Mouse (Mus musculus): Measurements from ENCODE around the gene Brdt. TPM values are rescaled to one million over a fixed set of nuclear protein-coding genes. Genes with fewer than 3 reads are reported as not detected.

Brdt gene
- polyA plus RNA-seq, 1 experiment = not detected

DNA sequence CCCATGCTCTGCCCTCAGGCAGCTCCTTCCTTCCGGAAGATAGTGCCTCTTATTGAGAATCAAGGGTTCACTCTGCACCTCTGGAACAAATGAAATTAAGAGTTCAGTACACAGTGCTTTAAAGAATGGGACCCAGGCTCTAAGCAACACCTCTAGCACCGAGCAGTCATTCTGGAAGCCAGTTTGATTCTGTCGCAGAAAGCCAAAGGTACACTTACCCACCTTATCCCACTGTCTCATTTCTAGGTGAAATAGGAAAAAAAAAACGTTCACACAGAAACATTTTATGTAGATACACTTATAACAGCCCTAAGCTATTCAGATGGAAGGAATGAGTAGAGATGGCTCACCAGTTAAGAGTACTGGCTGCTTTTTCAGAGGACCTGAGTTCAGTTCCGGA is 71.5 kb downstream of the Brdt start, which contains the start of gene Ephx4:
Gene Ephx4, plus strand, starts transcription at position 301 of the 400 bp plus-strand sequence.
- no peak for TF ChIP-seq TAL1 (IDR thresholded peaks at IDR 0.05; ENCODE audit: low read length)
- no peak for TF ChIP-seq GATA1 (IDR thresholded peaks at IDR 0.05; ENCODE audit: low read length)
- peaks cover 61% of the 10 kb centered on the region for H3K27me3 ChIP-seq (ENCODE audit: control insufficient read depth)
- H3K36me3 ChIP-seq (ENCODE audit: control insufficient read depth) = no peaks in the 10 kb centered on the region
- peaks cover 4% of the 10 kb centered on the region; the same call in 1 of the 2 replicates for H3K9me3 ChIP-seq (ENCODE audit: control insufficient read depth, low read length)
- no peaks in the 10 kb centered on the region for H3K4me1 ChIP-seq (ENCODE audit: control insufficient read depth)
- H3K4me3 ChIP-seq (replicated peaks) = peak within 1 kb of the TSS; percentile 22

DNA sequence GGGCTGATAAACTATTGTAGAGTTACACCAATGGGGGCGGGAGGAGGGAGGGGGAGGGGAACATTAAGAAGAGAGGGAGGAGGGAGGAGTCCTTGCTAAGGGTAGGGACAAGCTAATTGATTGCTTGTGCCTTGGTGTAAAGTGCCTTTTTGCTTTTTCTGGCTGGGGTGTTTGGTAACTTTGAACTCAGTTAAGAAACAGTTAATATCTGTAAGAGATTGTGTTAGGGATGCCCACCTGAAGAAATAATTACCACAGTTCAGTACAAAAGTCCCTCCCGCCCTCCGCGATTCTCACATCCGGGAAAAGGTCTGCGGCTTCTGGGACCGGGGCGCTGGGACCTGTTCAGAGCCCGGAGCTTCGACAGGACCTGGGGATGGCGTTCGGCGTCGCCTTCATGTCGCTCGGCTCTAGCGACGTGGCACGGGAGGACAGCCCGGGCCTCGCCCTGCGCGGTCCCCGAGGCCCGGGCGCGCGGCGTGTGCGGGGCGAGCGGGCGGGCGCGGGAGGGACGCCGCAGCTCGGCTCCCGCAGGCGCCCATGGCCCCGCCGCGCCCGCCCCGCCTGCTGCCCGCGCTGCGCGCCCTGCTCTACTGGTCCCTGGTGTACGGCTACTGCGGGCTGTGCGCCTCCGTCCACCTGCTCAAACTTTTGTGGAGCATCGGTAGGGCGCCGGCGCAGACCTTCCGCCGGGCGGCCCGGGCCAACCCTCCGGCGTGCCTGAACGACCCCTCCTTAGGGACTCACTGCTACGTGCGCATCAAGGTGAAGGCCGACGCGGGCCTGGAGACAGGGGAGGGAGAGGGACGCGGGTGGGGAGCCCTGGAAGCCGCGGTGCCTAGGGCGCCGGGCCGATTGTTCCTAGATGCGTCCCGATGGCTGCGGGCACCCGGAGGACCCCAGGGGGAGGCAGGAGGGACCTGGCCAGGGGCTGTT is 72.3 kb downstream of the Brdt start:
- H3K36me3 ChIP-seq (ENCODE audit: control insufficient read depth) = no peaks in the 10 kb centered on the region
- peaks cover 4% of the 10 kb centered on the region; the same call in 1 of the 2 replicates for H3K9me3 ChIP-seq (ENCODE audit: control insufficient read depth, low read length)
- no peaks in the 10 kb centered on the region for H3K4me1 ChIP-seq (ENCODE audit: control insufficient read depth)
- no peak for TF ChIP-seq TAL1 (IDR thresholded peaks at IDR 0.05; ENCODE audit: low read length)
- TF ChIP-seq GATA1 (IDR thresholded peaks at IDR 0.05; ENCODE audit: low read length) = no peak
- peak overlapping the region; percentile 22 for H3K4me3 ChIP-seq (replicated peaks)
- H3K27me3 ChIP-seq (ENCODE audit: control insufficient read depth) = peaks cover 64% of the 10 kb centered on the region

DNA sequence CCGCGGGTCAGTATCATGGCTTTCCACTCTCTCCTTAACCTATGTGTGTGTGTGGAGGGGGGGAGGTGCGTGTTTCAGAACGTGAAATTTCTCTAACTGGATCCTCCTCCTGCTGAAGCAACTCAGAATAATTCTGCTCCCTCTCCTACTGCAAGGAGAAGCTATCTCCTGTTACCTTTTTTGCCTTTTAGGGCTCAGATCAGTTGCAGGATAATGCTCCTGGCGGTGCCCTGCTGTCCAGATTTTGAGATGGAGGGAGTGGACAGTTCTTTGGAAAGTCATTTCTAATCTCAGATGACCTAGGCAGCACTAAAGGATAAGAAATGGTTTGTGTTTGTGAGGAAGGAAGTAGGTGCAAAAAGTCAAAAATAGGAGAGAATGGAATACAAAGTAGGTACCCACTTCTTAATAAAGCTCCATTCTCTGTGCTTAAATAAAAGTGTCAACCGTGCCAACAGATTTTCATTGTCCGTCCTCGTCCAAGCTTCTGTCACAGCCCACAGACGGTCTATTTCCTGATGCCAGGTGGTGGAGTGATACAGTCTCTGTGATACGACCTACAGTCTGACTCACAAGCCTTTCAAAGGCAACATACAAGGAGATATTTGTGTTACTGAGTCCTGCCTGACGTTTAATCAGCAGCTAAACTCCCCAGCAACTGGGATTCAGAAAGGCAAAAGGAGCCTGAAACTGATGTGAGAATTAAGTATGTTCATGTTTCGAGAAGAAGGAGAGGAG is 73.2 kb downstream of the Brdt start:
- Histone ChIP-seq H3K36me3 (ENCODE audit: control insufficient read depth) (no peaks in the 10 kb centered on the region), H3K4me1 (ENCODE audit: control insufficient read depth) (no peaks in the 10 kb centered on the region), H3K4me3 (replicated peaks) (no peak overlapping the region), H3K9me3 (ENCODE audit: control insufficient read depth, low read length) (peaks cover 4% of the 10 kb centered on the region; the same call in 1 of the 2 replicates), H3K27me3 (ENCODE audit: control insufficient read depth) (peaks cover 67% of the 10 kb centered on the region)
- TF ChIP-seq TAL1 (IDR thresholded peaks at IDR 0.05; ENCODE audit: low read length) (no peak), GATA1 (IDR thresholded peaks at IDR 0.05; ENCODE audit: low read length) (no peak)

DNA sequence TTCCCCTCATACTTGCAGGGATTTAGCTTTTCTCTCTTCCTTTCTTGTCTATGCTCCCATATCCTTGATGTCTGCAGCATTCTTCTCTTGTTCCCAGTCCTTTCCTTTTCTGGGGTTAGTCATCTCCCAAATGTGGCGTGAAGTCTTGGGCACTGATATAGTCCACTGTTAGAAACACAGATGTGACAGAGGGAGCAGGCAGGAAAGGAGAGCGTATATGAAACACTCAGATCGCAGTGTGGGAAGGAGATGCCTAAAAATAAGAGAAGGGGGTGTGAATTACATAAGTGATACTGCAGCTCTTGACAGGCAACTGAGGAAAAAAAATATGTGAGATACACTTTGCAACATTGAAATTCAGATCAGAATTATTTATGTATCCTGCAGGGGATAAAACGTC is 74.4 kb downstream of the Brdt start:
- Histone ChIP-seq H3K36me3 (ENCODE audit: control insufficient read depth) (no peaks in the 10 kb centered on the region), H3K4me1 (ENCODE audit: control insufficient read depth) (no peaks in the 10 kb centered on the region), H3K9me3 (ENCODE audit: control insufficient read depth, low read length) (peaks cover 4% of the 10 kb centered on the region; the same call in 1 of the 2 replicates), H3K27me3 (ENCODE audit: control insufficient read depth) (peaks cover 65% of the 10 kb centered on the region), H3K4me3 (replicated peaks) (no peak overlapping the region)
- TF ChIP-seq GATA1 (IDR thresholded peaks at IDR 0.05; ENCODE audit: low read length) = no peak
- TF ChIP-seq TAL1 (IDR thresholded peaks at IDR 0.05; ENCODE audit: low read length) = no peak

DNA sequence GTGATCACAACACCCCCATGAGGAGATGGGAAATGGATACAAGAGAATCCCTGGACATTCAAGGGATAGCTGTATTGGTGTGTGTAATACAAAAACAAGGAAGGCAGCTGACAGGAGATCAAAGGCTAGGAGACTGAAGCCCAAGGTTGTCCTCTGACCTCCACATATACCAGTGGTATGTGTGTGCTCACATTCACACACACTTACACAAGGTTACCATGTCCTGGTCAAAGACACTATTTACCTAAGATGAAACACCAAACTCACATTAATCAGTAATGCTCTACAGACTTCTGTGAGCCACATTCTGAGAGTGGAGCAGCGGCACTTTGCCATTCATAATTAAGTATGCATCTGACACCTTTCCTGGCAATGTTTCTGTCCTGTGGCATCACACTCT is 79.3 kb downstream of the Brdt start:
- Histone ChIP-seq H3K27me3 (ENCODE audit: control insufficient read depth) (peaks cover 21% of the 10 kb centered on the region), H3K9me3 (ENCODE audit: control insufficient read depth, low read length) (no peaks in the 10 kb centered on the region), H3K36me3 (ENCODE audit: control insufficient read depth) (no peaks in the 10 kb centered on the region), H3K4me1 (ENCODE audit: control insufficient read depth) (no peaks in the 10 kb centered on the region), H3K4me3 (replicated peaks) (no peak overlapping the region)
- TF ChIP-seq TAL1 (IDR thresholded peaks at IDR 0.05; ENCODE audit: low read length) = no peak
- no peak for TF ChIP-seq GATA1 (IDR thresholded peaks at IDR 0.05; ENCODE audit: low read length)

DNA sequence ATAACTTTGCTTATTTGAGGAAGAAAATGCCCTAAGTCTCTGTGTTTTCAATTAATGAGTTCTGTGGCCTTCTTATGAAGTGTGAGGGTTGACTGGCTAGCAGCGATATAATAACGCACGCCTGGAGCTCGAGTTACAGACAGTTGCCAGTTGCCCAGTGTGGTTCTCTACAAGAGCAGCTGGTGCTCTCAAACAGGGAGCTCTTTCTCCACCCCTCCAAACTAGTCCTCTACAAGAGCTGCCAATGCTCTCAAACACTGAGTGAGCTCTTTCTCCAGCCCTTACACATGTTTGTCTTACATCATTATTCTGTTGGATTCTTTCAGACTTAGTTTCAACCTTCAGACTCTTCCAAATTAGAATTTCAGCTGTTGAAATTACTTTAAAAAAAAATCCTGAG is 80.4 kb downstream of the Brdt start:
- no peak for TF ChIP-seq TAL1 (IDR thresholded peaks at IDR 0.05; ENCODE audit: low read length)
- TF ChIP-seq GATA1 (IDR thresholded peaks at IDR 0.05; ENCODE audit: low read length) = no peak
- peaks cover 11% of the 10 kb centered on the region for H3K27me3 ChIP-seq (ENCODE audit: control insufficient read depth)
- no peaks in the 10 kb centered on the region for H3K9me3 ChIP-seq (ENCODE audit: control insufficient read depth, low read length)
- no peak overlapping the region for H3K4me3 ChIP-seq (replicated peaks)
- no peaks in the 10 kb centered on the region for H3K36me3 ChIP-seq (ENCODE audit: control insufficient read depth)
- no peaks in the 10 kb centered on the region for H3K4me1 ChIP-seq (ENCODE audit: control insufficient read depth)

DNA sequence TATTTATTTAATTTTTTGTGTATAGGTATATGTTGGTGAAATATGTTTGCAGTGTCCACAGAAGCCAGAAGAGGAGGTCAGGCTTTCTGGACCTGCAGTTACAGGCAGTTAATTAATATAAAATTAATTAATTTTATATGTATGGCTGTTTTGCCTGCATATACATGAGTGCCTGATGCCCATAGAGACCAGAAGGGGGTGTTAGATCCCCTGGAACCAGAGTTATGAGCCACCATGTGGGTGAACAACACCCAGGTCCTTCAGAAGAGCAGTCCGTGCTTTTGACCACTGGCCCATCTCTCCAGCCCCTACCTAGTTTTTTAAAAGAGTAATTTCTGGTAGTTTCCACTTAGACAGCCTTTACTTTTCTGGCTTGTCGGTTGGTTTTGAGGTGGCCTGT is 81.3 kb downstream of the Brdt start:
- Histone ChIP-seq H3K9me3 (ENCODE audit: control insufficient read depth, low read length) (no peaks in the 10 kb centered on the region), H3K4me3 (replicated peaks) (no peak overlapping the region), H3K36me3 (ENCODE audit: control insufficient read depth) (no peaks in the 10 kb centered on the region), H3K4me1 (ENCODE audit: control insufficient read depth) (no peaks in the 10 kb centered on the region), H3K27me3 (ENCODE audit: control insufficient read depth) (peaks cover 6% of the 10 kb centered on the region)
- TF ChIP-seq TAL1 (IDR thresholded peaks at IDR 0.05; ENCODE audit: low read length) (no peak), GATA1 (IDR thresholded peaks at IDR 0.05; ENCODE audit: low read length) (no peak)

DNA sequence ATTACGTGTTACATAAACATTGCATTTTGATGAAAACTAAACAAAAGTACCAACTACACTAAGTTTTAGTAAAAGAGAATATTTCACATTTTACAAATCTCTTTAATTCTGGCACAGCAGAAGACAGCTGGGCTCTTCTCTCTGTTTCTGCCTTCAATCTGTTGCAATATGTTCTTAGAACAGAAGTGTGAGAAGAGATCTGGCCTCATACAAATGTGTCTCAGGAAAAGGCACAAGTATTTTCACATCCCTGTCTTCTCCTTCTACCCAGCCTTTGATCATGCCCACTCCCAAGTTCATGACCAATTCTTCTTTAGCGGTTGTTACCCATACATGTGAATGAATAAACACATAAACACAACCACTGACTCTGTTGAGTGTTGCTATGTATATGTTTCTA is 84.1 kb downstream of the Brdt start:
- H3K4me3 ChIP-seq (replicated peaks) = no peak overlapping the region

DNA sequence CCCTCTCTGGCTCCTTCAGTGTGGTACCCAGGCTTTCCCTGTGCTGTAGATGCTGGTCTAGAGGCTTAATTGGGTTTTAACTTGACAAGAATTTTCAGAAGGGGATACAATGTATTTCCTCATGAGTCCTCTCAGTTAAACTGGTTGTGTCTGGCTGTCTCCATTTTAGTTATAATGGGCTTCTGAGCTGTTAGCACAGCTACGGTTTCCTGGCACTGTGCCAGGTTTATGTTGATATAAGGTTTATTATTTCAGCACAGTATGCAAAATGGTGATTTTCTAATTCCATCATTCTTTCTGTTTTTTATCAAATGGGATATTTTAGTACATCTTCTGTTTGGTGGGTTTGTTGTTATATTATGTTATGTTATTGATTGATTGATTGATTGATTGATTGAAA is 90.7 kb downstream of the Brdt start:
- Histone ChIP-seq H3K27me3 (ENCODE audit: control insufficient read depth) (no peaks in the 10 kb centered on the region; the same call in 1 of the 2 replicates), H3K36me3 (ENCODE audit: control insufficient read depth) (no peaks in the 10 kb centered on the region), H3K9me3 (ENCODE audit: control insufficient read depth, low read length) (no peaks in the 10 kb centered on the region), H3K4me3 (replicated peaks) (no peak overlapping the region), H3K4me1 (ENCODE audit: control insufficient read depth) (no peaks in the 10 kb centered on the region)
- TF ChIP-seq GATA1 (IDR thresholded peaks at IDR 0.05; ENCODE audit: low read length) = no peak

More for the DNA sequence above, 84.1 kb downstream of the Brdt start:
- Histone ChIP-seq H3K4me1 (ENCODE audit: control insufficient read depth) (no peaks in the 10 kb centered on the region), H3K9me3 (ENCODE audit: control insufficient read depth, low read length) (no peaks in the 10 kb centered on the region), H3K27me3 (ENCODE audit: control insufficient read depth) (no peaks in the 10 kb centered on the region; the same call in 1 of the 2 replicates), H3K36me3 (ENCODE audit: control insufficient read depth) (no peaks in the 10 kb centered on the region)
- no peak for TF ChIP-seq GATA1 (IDR thresholded peaks at IDR 0.05; ENCODE audit: low read length)
- no peak for TF ChIP-seq TAL1 (IDR thresholded peaks at IDR 0.05; ENCODE audit: low read length)
